Mouse (Mus musculus) heart, postnatal 0 days (tissue): ENCODE data around the gene Arhgap33. TPM values are rescaled to one million over a fixed set of nuclear protein-coding genes. Genes with fewer than 3 reads are reported as not detected.
"Not testable (repeated sequence)": the region's sequence is repeated elsewhere in the genome, so short reads cannot be mapped to it uniquely, and the experiment has no call there.

ENCODE experiments used
- ATAC-seq: fragments of 200-750 bp; cut with Nextera tagmentation; 2 replicates; pipeline ENCODE4 v1.8.0; 2017; ENCODE audit warnings: low read depth, moderate number of reproducible peaks, moderate library complexity; ENCODE audit not compliant: insufficient read depth
- DNase-seq: peaks from one replicate; pipeline ENCODE4 v3.0.0-alpha.2; 2016; ENCODE audit warnings: low spot score
- H3K27ac ChIP-seq: fragments of 300-500 bp; sonication (generic); 2 replicates; pipeline ENCODE4 v1.5.1; 2014; ENCODE audit warnings: low read depth, mild to moderate bottlenecking
- H3K27me3 ChIP-seq: fragments of 300-500 bp; sonication (generic); 2 replicates; pipeline ENCODE4 v1.6.1; 2014; ENCODE audit warnings: low read length, mixed read lengths; ENCODE audit not compliant: control insufficient read depth, insufficient read depth
- H3K36me3 ChIP-seq: fragments of 300-500 bp; sonication (generic); replicated peaks from 2 replicates; pipeline ENCODE4 v1.6.1; 2014; ENCODE audit warnings: low read length, mixed read lengths; ENCODE audit not compliant: control insufficient read depth, insufficient read depth
- H3K4me1 ChIP-seq: fragments of 300-500 bp; sonication (generic); 2 replicates; pipeline ENCODE4 v1.6.1; 2014; ENCODE audit warnings: antibody characterized with exemption; ENCODE audit not compliant: control insufficient read depth, insufficient read depth
- H3K4me2 ChIP-seq: fragments of 300-500 bp; sonication (generic); 2 replicates; pipeline ENCODE4 v1.6.1; 2014; ENCODE audit warnings: low read depth, mild to moderate bottlenecking, low read length, moderate library complexity
- H3K4me3 ChIP-seq: fragments of 300-500 bp; sonication (generic); 2 replicates; pipeline ENCODE4 v1.5.1; 2014; ENCODE audit warnings: low read depth, low read length
- H3K9ac ChIP-seq: fragments of 300-500 bp; sonication (generic); replicated peaks from 2 replicates; pipeline ENCODE4 v1.6.1; 2014; ENCODE audit warnings: low read depth, low read length, mixed read lengths
- H3K9me3 ChIP-seq: fragments of 300-500 bp; sonication (generic); replicated peaks from 2 replicates; pipeline ENCODE4 v1.6.1; 2016; ENCODE audit warnings: low read length; ENCODE audit not compliant: control insufficient read depth
- CTCF ChIP-seq: IDR thresholded peaks from 2 replicates; pipeline ENCODE4 v1.5.1; 2016; ENCODE audit warnings: antibody characterized with exemption, control low read depth, low read depth
- EP300 ChIP-seq: IDR thresholded peaks from 2 replicates; pipeline ENCODE4 v1.6.1; 2016; ENCODE audit warnings: antibody characterized with exemption, low read depth
- WGBS: fragments of 180-500 bp; shearing (Covaris S2); extraction: QIAGEN DNeasy Blood & Tissue Kit; methylation state at CpG from one replicate; pipeline ENCODE4 v1.1.7; 2014; 5-methylcytosine and 5-hydroxymethylcytosine counted together
- polyA plus RNA-seq: library from polyadenylated mRNA; unstranded; fragments of >200 nt; fragmentation: Nextera tagmentation; extraction: Ambion mirVana; gene quantifications from 2 replicates; pipeline ENCODE4 v1.2.1, GENCODE M21; 2015
- total RNA-seq: library from RNA; depleted of rRNA; stranded (reverse); fragments of >200 nt; gene quantifications from 2 replicates; pipeline ENCODE4 v1.2.3, GENCODE M21; 2014; ENCODE audit warnings: low replicate concordance

Gene Arhgap33
- total and polyA plus RNA-seq, 2 experiments from 2014 or later: 1.0 to 4.3 TPM

DNA sequence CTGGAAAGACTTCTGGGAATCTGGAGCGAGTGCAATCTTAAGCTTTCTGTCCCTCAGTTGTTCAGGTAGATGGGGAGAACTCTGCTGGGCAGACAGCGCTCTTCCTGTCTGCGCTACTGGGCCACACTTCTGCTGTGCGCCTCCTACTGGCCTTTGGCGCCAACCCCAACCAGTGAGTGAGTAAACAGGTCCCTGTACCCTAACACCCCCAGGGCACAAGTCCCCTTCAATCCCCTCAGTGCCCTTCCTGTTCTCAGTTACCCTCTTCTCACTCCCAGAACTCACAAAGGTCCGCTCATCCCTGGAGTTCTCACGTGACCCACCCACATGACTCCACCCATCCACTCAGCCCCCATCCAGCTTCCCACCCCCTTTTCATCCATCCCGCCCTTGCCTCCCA, 16.5 kb downstream of the Arhgap33 start:
- no peak for ATAC-seq
- no peak for DNase-seq
- peaks cover under 1% of the 10 kb centered on the region; the same call in 1 of the 2 replicates for H3K36me3 ChIP-seq
- H3K27ac ChIP-seq: no peak overlapping the region
- H3K9me3 ChIP-seq: no peaks in the 10 kb centered on the region
- H3K4me2 ChIP-seq: no peak overlapping the region
- H3K4me3 ChIP-seq: no peak overlapping the region
- no peaks in the 10 kb centered on the region for H3K27me3 ChIP-seq
- no peak overlapping the region for H3K9ac ChIP-seq
- 31% methylated on average over 8 of the region's 8 CpGs for WGBS
- TF ChIP-seq CTCF (no peak), EP300 (no peak)
- no peaks in the 10 kb centered on the region for H3K4me1 ChIP-seq

DNA sequence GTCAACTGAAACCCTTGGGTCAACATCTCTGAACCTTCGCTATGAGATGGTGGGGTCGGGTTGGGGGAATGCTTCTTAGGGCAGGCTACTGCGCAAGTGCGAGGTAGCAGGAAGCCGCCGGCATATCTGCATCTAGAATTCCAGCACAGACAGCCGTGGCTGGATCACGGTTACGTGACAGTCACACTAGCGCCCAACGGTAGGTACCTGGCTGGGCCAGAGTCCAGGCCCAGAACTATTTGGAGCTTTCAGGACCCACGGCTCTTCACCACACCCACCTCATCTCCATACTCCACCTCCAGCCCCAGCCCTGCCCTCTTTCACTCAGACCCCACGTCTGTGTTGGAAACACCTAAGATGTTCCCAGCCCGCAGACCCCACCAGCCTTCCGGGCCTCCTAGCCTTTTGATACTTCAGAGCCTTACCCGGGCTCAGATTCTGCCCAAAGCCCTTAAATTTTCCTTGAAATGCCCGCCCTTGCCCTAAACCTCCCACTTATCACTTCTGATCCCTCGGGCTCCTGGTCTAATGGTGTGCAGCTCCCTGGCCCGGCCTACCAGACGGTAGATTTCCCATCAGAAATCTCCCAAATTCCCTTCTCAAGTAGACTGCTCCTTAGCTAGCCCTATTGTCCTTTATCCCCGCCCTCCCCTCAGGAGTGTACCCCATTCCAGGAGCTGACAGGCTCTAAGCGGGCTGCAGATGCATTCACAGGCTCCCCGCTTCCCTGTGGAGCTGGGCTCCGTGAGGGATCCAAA, 19.7 kb downstream of the Arhgap33 start:
- Histone ChIP-seq H3K27me3 (no peaks in the 10 kb centered on the region), H3K4me1 (no peaks in the 10 kb centered on the region), H3K27ac (no peak overlapping the region), H3K9ac (no peak overlapping the region), H3K9me3 (no peaks in the 10 kb centered on the region), H3K36me3 (no peaks in the 10 kb centered on the region), H3K4me3 (no peak overlapping the region), H3K4me2 (no peak overlapping the region)
- no peak for ATAC-seq
- no peak for TF ChIP-seq EP300
- TF ChIP-seq CTCF: no peak
- no peak for DNase-seq
- 43% methylated on average over 24 of the region's 24 CpGs for WGBS

DNA sequence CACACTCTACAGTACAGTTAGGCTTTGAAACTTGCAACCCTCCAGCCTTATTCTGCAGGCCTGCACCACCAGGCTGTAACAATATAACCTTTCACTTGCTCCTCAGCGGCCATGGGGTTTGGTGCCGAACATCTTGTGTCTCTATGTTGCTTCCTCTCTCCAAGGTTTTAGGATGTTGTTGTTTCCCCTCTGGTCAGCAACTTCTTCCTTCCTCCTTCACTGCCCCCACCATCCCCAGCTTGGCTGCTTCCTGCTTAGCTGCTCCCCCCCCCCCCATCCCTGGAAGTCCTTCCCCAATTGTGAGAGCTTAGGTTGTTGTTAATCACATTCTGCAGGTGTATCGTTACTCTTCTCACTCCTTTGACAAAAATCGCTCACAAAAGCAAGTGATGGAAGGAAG, 26.8 kb downstream of the Arhgap33 start:
- H3K9ac ChIP-seq: no peak overlapping the region
- WGBS: 51% methylated on average over 4 of the region's 4 CpGs
- H3K27me3 ChIP-seq: no peaks in the 10 kb centered on the region
- TF ChIP-seq CTCF (no peak), EP300 (no peak)
- no peaks in the 10 kb centered on the region for H3K4me1 ChIP-seq
- no peaks in the 10 kb centered on the region for H3K9me3 ChIP-seq
- no peak for ATAC-seq
- H3K36me3 ChIP-seq: no peaks in the 10 kb centered on the region
- H3K27ac ChIP-seq: no peak overlapping the region
- no peak for DNase-seq
- H3K4me3 ChIP-seq: no peak overlapping the region
- H3K4me2 ChIP-seq: no peak overlapping the region

DNA sequence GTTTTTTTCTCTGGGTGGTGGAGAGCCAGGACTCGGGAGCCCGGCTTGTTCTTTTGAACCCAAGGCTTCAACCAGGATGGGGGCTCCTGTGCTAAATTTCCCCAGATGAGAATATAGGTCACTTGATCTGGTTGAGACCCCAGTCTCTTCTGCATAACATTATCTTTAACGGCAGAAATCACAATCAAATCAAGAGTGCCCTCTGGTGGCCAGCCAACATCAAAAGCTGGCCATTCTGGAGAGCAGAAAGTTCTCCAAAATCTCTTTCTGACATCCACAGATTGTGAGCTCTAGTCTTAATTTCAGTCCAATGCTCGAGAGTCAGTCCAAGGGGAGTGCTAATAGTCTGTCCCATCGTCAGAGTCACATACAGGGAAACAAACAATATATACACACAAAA, 33.7 kb downstream of the Arhgap33 start:
- 0 out of 2 replicates have a peak, but pooled peaks have one; percentile 0 for TF ChIP-seq CTCF
- H3K36me3 ChIP-seq, H3K27me3 ChIP-seq, H3K9me3 ChIP-seq, ATAC-seq, H3K9ac ChIP-seq, H3K4me1 ChIP-seq, H3K27ac ChIP-seq, H3K4me3 ChIP-seq, H3K4me2 ChIP-seq, DNase-seq: not testable (repeated sequence)
- WGBS: 74% methylated on average over 5 of the region's 5 CpGs

DNA sequence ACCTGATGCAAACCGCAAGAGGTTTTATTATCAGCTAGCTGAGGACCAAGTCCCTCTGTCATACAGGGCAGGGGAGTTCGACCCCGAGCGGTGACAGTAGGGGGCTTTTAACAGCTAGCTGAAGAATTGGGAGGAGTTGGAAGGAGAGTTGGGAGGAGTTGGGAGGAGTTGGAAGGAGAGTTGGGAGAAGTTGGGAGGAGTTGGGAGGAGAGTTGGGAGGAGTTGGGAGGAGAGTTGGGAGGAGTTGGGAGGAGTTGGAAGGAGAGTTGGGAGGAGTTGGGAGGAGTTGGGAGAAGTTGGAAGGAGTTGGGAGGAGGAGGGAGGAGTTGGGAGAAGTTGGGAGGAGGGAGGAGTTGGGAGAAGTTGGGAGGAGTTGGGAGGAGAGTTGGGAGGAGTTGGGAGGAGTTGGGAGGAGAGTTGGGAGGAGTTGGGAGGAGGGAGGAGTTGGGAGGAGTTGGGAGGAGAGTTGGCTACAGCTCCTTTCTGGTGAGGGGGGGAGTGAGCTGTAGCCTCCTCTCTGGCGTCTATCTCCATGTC, 39.3 kb downstream of the Arhgap33 start:
- not testable (repeated sequence) for H3K4me2 ChIP-seq, H3K27ac ChIP-seq, H3K4me1 ChIP-seq, H3K27me3 ChIP-seq, H3K36me3 ChIP-seq, DNase-seq, H3K9ac ChIP-seq, H3K9me3 ChIP-seq, H3K4me3 ChIP-seq, ATAC-seq
- 42% methylated on average over 4 of the region's 5 CpGs for WGBS

DNA sequence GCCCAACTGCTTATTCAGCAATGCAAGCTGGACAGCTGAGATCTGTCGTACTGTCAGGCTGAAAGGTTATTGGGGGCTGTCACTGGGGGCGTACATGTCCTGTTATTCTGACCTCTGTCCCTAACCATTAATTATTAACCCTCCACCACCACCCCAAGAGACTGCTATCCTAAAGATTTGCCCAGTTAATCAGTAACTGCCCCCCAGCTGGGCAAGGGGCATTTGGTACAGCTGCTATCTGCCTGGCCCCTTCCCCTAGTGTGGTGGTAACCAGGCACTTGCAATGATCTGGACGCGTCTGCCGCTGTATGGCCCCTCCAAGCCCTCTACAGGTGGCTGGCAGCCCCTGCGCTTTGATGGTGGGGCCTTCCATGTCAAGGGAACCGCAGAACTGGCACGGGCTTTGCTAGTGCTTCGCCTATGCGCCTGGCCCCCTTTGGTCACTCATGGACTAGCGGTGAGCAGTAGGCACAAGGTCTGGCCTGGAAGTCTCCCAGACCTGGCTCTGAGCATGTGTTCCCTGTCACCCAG, 41.4 kb downstream of the Arhgap33 start, which contains the start of gene Prodh2:
Gene Prodh2, plus strand, starts transcription at position 222 of the 531 bp plus-strand sequence.
- Histone ChIP-seq H3K9ac (no peak within 1 kb of the TSS), H3K27me3 (0 out of 2 replicates have a peak, but pooled peaks cover 10% of the 10 kb centered on the region), H3K9me3 (no peaks in the 10 kb centered on the region), H3K4me1 (no peaks in the 10 kb centered on the region), H3K4me3 (no peak within 1 kb of the TSS), H3K36me3 (no peaks in the 10 kb centered on the region), H3K27ac (no peak within 1 kb of the TSS), H3K4me2 (no peak within 1 kb of the TSS)
- ATAC-seq (no peak), DNase-seq (no peak)
- TF ChIP-seq CTCF: no peak
- TF ChIP-seq EP300: no peak
- WGBS: 54% methylated on average over 11 of the region's 11 CpGs
